Mouse (Mus musculus): ENCODE measurements around the gene Cbx8.

Cbx8 gene

GRCm38 (mm10) chr11:119048133-119048510 is 7.4 kb upstream of the Cbx8 start:
- no peak for DNase-seq

GRCm38 (mm10) chr11:119047261-119048132 is 6.7 kb upstream of the Cbx8 start:
- peak; percentile 80 for DNase-seq

- peak; percentile 88 for DNase-seq
Observed at GRCm38 (mm10) chr11:119046601-119047245, 6.0 kb upstream of the Cbx8 start.

- peak; percentile 64 for DNase-seq
Observed at GRCm38 (mm10) chr11:119044551-119045337, 4.0 kb upstream of the Cbx8 start.

GRCm38 (mm10) chr11:119043761-119044550 is 3.2 kb upstream of the Cbx8 start:
- DNase-seq, result peak; percentile 77

GRCm38 (mm10) chr11:119043273-119043540 is 2.4 kb upstream of the Cbx8 start:
- DNase-seq, result no peak

- peak; percentile 75 for DNase-seq
Observed at GRCm38 (mm10) chr11:119042466-119043272, 1.9 kb upstream of the Cbx8 start.

- peak; percentile 55 for DNase-seq
Observed at GRCm38 (mm10) chr11:119041750-119042465, 1.1 kb upstream of the Cbx8 start.

- peak; percentile 80 for DNase-seq
Observed at GRCm38 (mm10) chr11:119041325-119041716, 552 bp upstream of the Cbx8 start.

GRCm38 (mm10) chr11:119039732-119040512 is 847 bp downstream of the Cbx8 start:
- DNase-seq, result no peak

- DNase-seq, result no peak
Observed at GRCm38 (mm10) chr11:119038744-119039484, 1.9 kb downstream of the Cbx8 start.

- peak; percentile 73 for DNase-seq
Observed at GRCm38 (mm10) chr11:119037780-119038401, 2.9 kb downstream of the Cbx8 start.

- DNase-seq, result peak; percentile 74
Observed at GRCm38 (mm10) chr11:119036934-119037779, 3.6 kb downstream of the Cbx8 start.

- DNase-seq, result no peak
Observed at GRCm38 (mm10) chr11:119036447-119036846, 4.3 kb downstream of the Cbx8 start.

- DNase-seq, result peak; percentile 66
Observed at GRCm38 (mm10) chr11:119035686-119036165, 5.0 kb downstream of the Cbx8 start.

- DNase-seq, result no peak
Observed at GRCm38 (mm10) chr11:119035094-119035685, 5.6 kb downstream of the Cbx8 start.

- DNase-seq, result no peak
Observed at GRCm38 (mm10) chr11:119034635-119035034, 6.1 kb downstream of the Cbx8 start.

Measured in embryo, embryonic 11 days (tissue).